In genomic region chrX:142026402-142026801, GRCm38 (mm10) we compare ENCODE assay signal across 18 mouse cellular contexts.
"Had no signal": no experiment of that assay in that cellular context is flagged by ENCODE, and none has a peak within 500 bp of the region (broad histone marks: within the 10 kb centered on the region; RNA-seq: fewer than 3 reads in every experiment).

No protein-coding gene starts in this region.

- DNase-seq: lung, adult 18-20 months; lung, embryonic 14.5 days; lung, postnatal 10 days; lung, postnatal 4 days; midbrain, embryonic 14.5 days; retina, postnatal 1 day; right cerebral cortex, adult 18-20 months; right cerebral cortex, postnatal 25 days; thymus, adult 2 months; thymus, postnatal 36 days had no signal

- H3K27me3 ChIP-seq: stomach, embryonic 15.5 days had no signal

- H3K27ac ChIP-seq: midbrain, embryonic 10.5 days; midbrain, embryonic 12.5 days; neural tube, embryonic 13.5 days; neural tube, embryonic 15.5 days; stomach, embryonic 15.5 days; stomach, postnatal 0 days had no signal

- H3K36me3 ChIP-seq: midbrain, embryonic 10.5 days; midbrain, embryonic 12.5 days; neural tube, embryonic 13.5 days; neural tube, embryonic 15.5 days; stomach, embryonic 15.5 days had no signal

- H3K4me1 ChIP-seq: midbrain, embryonic 10.5 days; midbrain, embryonic 12.5 days; neural tube, embryonic 13.5 days; neural tube, embryonic 15.5 days; stomach, embryonic 15.5 days had no signal

- H3K9me3 ChIP-seq: midbrain, embryonic 10.5 days; midbrain, embryonic 12.5 days; neural tube, embryonic 13.5 days; neural tube, embryonic 15.5 days; stomach, embryonic 15.5 days had no signal

- ATAC-seq: midbrain, embryonic 16.5 days had no signal

- H3K4me3 ChIP-seq: midbrain, embryonic 10.5 days; midbrain, embryonic 12.5 days; myocyte; neural tube, embryonic 13.5 days; neural tube, embryonic 15.5 days; stomach, embryonic 15.5 days had no signal
